Mouse (Mus musculus) hindbrain, embryonic 13.5 days (tissue): ENCODE results near the gene Ccdc110. TPM values are rescaled to one million over a fixed set of nuclear protein-coding genes. Genes with fewer than 3 reads are reported as not detected.

Experiments used
- ATAC-seq: fragments of 200-750 bp; cut with Nextera tagmentation; 2 replicates; pipeline ENCODE4 v1.8.0; 2017; ENCODE audit warnings: moderate TSS enrichment; ENCODE audit not compliant: low FRiP score
- H3K27ac ChIP-seq: fragments of 300-500 bp; sonication (generic); 2 replicates; pipeline ENCODE4 v1.5.1; 2015; ENCODE audit warnings: inconsistent platforms, mild to moderate bottlenecking, moderate library complexity
- H3K27me3 ChIP-seq: fragments of 300-500 bp; sonication (generic); 2 replicates; pipeline ENCODE4 v1.6.1; 2015; ENCODE audit warnings: mild to moderate bottlenecking, inconsistent platforms
- H3K36me3 ChIP-seq: fragments of 300-500 bp; sonication (generic); 2 replicates; pipeline ENCODE4 v1.6.1; 2015; ENCODE audit warnings: mild to moderate bottlenecking, inconsistent platforms
- H3K4me1 ChIP-seq: fragments of 300-500 bp; sonication (generic); replicated peaks from 2 replicates; pipeline ENCODE4 v1.6.1; 2015; ENCODE audit warnings: inconsistent platforms
- H3K4me2 ChIP-seq: fragments of 300-500 bp; sonication (generic); 2 replicates; pipeline ENCODE4 v1.6.1; 2015; ENCODE audit warnings: inconsistent platforms, mild to moderate bottlenecking, moderate library complexity
- H3K4me3 ChIP-seq: fragments of 300-500 bp; sonication (generic); 2 replicates; pipeline ENCODE4 v1.5.1; 2015; ENCODE audit warnings: mild to moderate bottlenecking, inconsistent platforms
- H3K9ac ChIP-seq: fragments of 300-500 bp; sonication (generic); 2 replicates; pipeline ENCODE4 v1.6.1; 2015; ENCODE audit warnings: mild to moderate bottlenecking, inconsistent platforms
- H3K9me3 ChIP-seq: fragments of 300-500 bp; sonication (generic); 2 replicates; pipeline ENCODE4 v1.6.1; 2016; ENCODE audit warnings: inconsistent platforms
- WGBS: fragments of 180-500 bp; shearing (Covaris S2); methylation state at CpG from one replicate; pipeline ENCODE4 v1.1.7; 2015; 5-methylcytosine and 5-hydroxymethylcytosine counted together
- polyA plus RNA-seq: library from polyadenylated mRNA; unstranded; fragments of >200 nt; fragmentation: Nextera tagmentation; extraction: Ambion mirVana; gene quantifications from 2 replicates; pipeline ENCODE4 v1.2.1, GENCODE M21; 2015

Gene Ccdc110
- polyA plus RNA-seq, 1 experiment from 2014 or later: 0.19 TPM

DNA sequence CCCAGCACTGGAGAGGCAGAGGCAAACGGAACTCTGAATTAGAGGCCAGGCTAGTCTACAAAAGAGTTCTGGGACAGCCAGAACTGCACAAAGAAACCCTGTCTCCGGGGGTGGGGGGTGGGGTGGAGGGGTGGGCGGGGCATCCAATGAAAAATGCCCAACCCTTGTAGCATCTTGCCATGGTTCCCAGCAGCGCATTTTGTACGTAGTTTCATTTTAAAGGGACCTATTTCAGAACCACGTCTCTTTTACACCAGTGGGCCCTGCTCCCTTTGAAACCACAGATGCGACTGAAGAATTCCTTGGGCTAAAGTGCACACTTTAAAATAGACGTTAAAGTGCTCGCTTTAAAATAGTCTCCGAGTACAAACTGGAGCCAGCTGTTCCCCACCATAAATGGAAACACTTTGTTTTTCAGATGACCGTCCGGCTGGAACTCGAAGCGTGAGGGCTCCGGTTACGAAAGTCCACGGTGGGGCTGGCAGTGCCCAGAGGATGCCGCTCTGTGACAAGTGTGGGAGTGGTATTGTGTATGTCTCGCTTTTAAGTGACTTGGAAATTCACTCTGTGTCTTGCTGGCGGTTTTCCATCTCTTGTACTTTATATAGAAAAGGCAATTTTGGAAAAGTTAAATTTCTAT, 17.3 kb upstream of the Ccdc110 start:
- Histone ChIP-seq H3K9ac (no peak overlapping the region), H3K4me3 (no peak overlapping the region), H3K4me2 (no peak overlapping the region), H3K36me3 (no peaks in the 10 kb centered on the region), H3K27ac (no peak overlapping the region), H3K9me3 (no peaks in the 10 kb centered on the region), H3K27me3 (no peaks in the 10 kb centered on the region), H3K4me1 (no peaks in the 10 kb centered on the region)
- 75% methylated on average over 20 of the region's 20 CpGs for WGBS
- ATAC-seq: no peak

DNA sequence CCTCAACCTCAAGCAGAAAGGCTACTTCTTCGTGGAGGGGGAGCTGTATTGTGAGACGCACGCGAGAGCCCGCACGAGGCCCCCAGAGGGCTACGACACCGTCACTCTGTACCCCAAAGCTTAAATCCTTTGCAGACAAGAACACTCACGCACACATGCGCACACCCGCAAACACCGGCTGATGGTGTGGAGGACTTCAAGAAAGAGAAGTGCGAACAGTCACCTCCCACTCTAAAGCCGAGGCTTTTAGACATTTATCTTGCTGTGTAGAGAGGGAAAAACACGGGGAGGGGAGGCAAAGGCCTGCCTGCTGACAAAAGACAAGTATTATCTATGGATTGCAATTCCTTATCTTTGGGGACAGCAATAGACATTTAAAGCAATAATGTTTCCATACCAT, 15.5 kb upstream of the Ccdc110 start:
- H3K4me3 ChIP-seq: no peak overlapping the region
- no peaks in the 10 kb centered on the region for H3K27me3 ChIP-seq
- 88% methylated on average over 15 of the region's 15 CpGs for WGBS
- no peaks in the 10 kb centered on the region for H3K4me1 ChIP-seq
- H3K4me2 ChIP-seq: no peak overlapping the region
- ATAC-seq: no peak
- H3K9ac ChIP-seq: no peak overlapping the region
- H3K36me3 ChIP-seq: no peaks in the 10 kb centered on the region
- H3K27ac ChIP-seq: no peak overlapping the region
- no peaks in the 10 kb centered on the region for H3K9me3 ChIP-seq

DNA sequence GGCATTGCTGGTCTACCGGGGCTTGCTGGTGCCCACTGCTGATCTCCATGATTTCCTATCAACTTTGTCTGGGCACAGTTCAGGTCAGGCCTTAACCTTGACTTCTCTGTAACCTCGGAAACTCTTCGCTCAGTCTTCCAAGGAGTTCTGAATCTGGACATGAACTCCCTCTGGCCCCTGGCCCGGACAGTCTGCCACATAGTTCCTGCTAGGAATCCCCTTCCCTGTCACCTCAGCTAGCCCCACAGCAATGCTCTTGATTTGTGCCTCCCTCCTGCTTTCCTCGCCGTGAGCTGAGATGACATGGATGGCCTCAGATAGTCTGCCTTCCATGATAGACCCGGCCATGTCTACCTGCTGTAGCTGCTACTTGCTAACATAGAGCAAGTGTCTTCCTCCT, 14.0 kb upstream of the Ccdc110 start:
- 93% methylated on average over 7 of the region's 7 CpGs for WGBS

DNA sequence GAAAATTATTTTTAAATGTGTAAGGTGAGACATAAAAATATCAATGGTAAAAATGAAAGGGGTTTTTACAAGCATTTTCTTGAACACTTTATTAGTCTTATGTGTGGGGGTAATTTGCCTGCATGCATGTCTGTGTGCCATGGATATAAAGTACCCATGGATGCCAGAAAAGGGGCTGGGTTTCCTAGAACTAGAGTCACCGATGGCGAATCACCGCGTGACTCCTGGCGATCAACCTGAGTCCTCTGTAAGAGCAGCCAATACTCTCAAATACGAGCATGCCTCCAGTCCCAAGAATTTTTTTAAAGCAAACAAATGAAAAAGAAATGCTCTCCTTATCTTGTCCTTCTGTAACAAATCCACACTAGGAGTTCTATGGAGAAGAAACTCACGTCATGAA, 12.3 kb upstream of the Ccdc110 start:
- no peaks in the 10 kb centered on the region for H3K36me3 ChIP-seq
- no peak overlapping the region for H3K4me2 ChIP-seq
- 97% methylated on average over 7 of the region's 7 CpGs for WGBS
- no peak overlapping the region for H3K9ac ChIP-seq
- no peaks in the 10 kb centered on the region for H3K9me3 ChIP-seq
- H3K4me1 ChIP-seq: no peaks in the 10 kb centered on the region
- H3K27ac ChIP-seq: no peak overlapping the region
- H3K4me3 ChIP-seq: no peak overlapping the region
- no peaks in the 10 kb centered on the region for H3K27me3 ChIP-seq
- no peak for ATAC-seq

More for the DNA sequence above, 14.0 kb upstream of the Ccdc110 start:
- H3K9ac ChIP-seq: no peak overlapping the region
- no peak overlapping the region for H3K27ac ChIP-seq
- ATAC-seq: no peak
- no peaks in the 10 kb centered on the region for H3K4me1 ChIP-seq
- no peak overlapping the region for H3K4me2 ChIP-seq
- no peak overlapping the region for H3K4me3 ChIP-seq
- no peaks in the 10 kb centered on the region for H3K36me3 ChIP-seq
- no peaks in the 10 kb centered on the region for H3K9me3 ChIP-seq
- no peaks in the 10 kb centered on the region for H3K27me3 ChIP-seq

DNA sequence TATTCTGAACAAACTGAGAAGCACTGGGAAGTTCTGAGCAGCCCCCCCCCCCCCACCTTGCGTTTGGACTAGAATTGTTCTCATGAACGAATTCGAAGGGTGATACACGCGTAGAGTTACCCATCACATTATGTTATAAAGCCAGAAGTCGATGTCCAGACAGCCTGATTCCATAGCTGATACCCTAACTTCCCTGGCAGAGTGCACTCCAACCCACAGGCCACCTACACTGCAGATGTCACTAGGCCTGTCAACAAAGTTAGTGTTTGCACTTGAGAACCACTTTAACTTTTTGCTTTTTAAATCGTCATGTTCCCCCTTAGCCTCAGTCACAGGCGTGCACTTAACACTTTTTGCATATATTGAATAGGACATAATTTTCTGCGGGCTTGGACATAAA, 2.6 kb downstream of the Ccdc110 start:
- Histone ChIP-seq H3K4me3 (no peak overlapping the region), H3K27ac (no peak overlapping the region), H3K9ac (no peak overlapping the region), H3K4me2 (no peak overlapping the region), H3K27me3 (0 out of 2 replicates have a peak, but pooled peaks cover 2% of the 10 kb centered on the region), H3K9me3 (no peaks in the 10 kb centered on the region), H3K36me3 (no peaks in the 10 kb centered on the region), H3K4me1 (peaks cover 8% of the 10 kb centered on the region; the same call in 1 of the 2 replicates)
- WGBS: 89% methylated on average over 9 of the region's 9 CpGs
- ATAC-seq: no peak

DNA sequence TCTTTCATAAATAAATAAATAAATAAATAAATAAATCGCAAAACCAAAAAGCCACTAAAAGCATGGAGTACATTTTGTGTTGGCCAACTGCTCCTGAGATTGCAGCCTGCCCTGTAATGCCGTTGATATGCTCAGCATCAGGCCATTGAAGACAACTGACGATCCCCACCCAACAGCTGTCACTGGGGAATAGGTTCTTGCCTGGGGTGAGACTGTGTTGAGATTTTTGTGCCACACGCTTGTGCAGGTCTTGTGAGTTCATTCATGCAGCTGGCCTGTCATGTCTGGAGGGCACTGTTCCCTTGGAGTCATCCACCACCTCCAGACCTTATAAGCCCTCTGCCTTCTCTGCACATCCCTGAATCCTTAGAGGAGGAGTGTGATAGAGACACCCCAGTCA, 11.9 kb downstream of the Ccdc110 start:
- Histone ChIP-seq H3K27ac (no peak overlapping the region), H3K27me3 (no peaks in the 10 kb centered on the region), H3K4me1 (no peaks in the 10 kb centered on the region), H3K9ac (no peak overlapping the region), H3K4me3 (no peak overlapping the region), H3K9me3 (no peaks in the 10 kb centered on the region), H3K4me2 (no peak overlapping the region), H3K36me3 (no peaks in the 10 kb centered on the region)
- no peak for ATAC-seq
- 91% methylated on average over 4 of the region's 4 CpGs for WGBS

DNA sequence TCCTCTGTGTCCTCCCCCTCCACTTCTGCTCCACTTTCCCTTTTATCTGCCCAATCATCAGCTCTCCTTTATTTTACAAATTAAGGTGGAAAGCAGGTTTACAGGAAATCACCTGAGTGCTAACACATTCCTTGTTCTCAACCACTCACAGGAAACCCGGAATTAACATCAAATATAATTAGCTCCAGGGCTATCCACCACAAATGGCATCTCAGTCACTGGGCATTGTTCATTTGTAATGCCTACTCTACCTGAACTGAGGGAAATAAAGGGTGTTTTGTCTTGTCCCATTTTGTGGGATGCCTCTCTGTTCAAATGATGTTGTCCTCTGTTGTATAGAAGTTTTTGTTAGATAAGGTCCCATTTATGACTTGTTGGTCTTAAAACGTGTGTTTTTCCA, 16.2 kb downstream of the Ccdc110 start:
- Histone ChIP-seq H3K36me3 (no peaks in the 10 kb centered on the region), H3K4me3 (no peak overlapping the region), H3K4me1 (no peaks in the 10 kb centered on the region), H3K9ac (no peak overlapping the region), H3K27ac (no peak overlapping the region), H3K9me3 (no peaks in the 10 kb centered on the region), H3K27me3 (no peaks in the 10 kb centered on the region), H3K4me2 (no peak overlapping the region)
- no peak for ATAC-seq
- WGBS: 61% methylated on average over 2 of the region's 2 CpGs

DNA sequence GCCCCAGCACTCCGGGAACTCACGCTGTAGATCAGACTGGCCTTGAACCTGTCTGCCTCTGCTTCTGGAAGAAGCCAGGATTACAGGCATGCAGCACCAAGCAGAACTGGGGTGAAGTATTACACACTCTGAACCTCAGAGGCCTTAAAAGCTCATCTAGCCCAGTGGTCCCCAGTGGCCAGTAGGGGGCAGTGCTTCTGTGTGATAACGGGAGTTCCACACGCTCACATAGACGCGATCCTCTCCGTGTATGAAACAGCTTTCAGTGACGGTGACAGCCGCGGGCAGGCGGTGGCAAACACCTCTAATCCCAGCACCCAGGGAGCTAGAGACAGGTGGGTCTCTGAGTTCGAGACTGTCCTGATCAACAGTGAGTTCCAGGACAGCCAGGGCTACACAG, 36.5 kb downstream of the Ccdc110 start:
- Histone ChIP-seq H3K9me3 (peaks cover 5% of the 10 kb centered on the region; the same call in 1 of the 2 replicates), H3K27ac (no peak overlapping the region), H3K4me1 (peaks cover 9% of the 10 kb centered on the region), H3K9ac (no peak overlapping the region), H3K36me3 (peaks cover 5% of the 10 kb centered on the region; the same call in 1 of the 2 replicates), H3K4me2 (no peak overlapping the region), H3K4me3 (no peak overlapping the region), H3K27me3 (no peaks in the 10 kb centered on the region)
- no peak for ATAC-seq
- WGBS: 97% methylated on average over 12 of the region's 12 CpGs

DNA sequence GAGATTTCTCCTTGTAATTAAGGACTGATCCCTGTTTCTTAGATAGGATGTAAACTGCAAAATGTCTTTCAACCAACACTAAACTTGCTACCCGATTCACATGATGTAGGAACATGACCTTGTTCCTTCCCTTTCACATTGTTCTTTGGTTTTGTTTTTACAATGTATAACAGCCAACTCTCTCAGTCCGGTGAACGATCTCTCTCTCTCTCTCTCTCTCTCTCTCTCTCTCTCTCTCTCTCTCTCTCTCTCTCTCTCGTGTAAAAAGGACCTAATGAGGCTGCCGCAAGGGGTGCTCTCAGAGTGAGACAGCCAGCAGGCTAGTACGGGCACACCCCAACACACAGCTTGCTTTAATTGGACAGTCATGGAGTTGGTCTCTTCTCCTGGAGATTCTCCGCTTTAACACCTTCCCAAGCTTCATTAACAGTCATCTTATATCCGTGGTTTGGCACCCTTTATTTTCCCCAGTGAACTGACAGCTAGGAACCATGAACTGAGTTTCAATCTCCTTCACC, 39.6 kb downstream of the Ccdc110 start:
- H3K4me2 ChIP-seq: 0 out of 2 replicates have a peak overlapping the region, but pooled peaks have one; percentile 67
- 75% methylated on average over 8 of the region's 8 CpGs for WGBS
- ATAC-seq: no peak
- H3K9me3 ChIP-seq: peaks cover 5% of the 10 kb centered on the region; the same call in 1 of the 2 replicates
- no peak overlapping the region for H3K27ac ChIP-seq
- 0 out of 2 replicates have a peak overlapping the region, but pooled peaks have one; percentile 65 for H3K4me3 ChIP-seq
- H3K36me3 ChIP-seq: peaks cover 15% of the 10 kb centered on the region
- H3K27me3 ChIP-seq: no peaks in the 10 kb centered on the region
- peak overlapping the region; percentile 76; the same call in 1 of the 2 replicates for H3K9ac ChIP-seq
- peaks cover 14% of the 10 kb centered on the region for H3K4me1 ChIP-seq

DNA sequence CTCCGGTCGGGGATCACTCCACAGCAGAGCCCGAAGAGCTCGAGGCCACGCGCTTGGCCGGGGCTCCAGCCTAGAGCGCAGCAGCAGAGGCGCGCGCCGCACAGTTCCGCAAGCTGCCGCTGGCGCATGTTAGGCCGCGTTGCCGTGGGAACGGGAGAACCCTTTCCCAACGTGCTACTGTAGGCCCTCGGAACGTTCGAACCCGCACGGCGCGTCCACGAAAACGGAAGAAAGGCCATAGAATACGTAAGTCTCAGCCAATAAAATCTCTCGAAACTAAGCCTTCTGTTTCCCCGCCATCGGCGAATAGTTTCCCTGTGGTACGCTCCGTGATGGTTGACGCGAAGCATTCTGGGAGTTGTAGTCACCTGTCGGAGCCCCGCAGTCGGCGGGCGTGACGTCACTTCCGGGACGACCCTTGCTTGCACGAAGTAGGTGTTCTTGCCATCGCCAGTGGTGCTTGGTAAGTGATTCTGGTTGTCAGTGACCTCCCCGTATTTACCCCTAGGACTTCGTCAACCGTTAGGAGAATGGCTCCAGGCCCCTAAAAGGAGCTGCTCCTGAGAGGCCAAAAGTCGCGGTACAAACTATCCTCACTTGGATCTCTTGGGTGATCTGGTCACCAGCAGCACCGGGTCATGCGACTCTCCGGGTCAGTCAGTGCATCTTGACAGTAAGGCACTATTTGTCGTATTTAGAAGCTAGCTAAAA, 40.9 kb downstream of the Ccdc110 start, which contains the start of the genes 1700029J07Rik and Ufsp2:
1700029J07Rik (minus strand) TSS at position 127 of the 711 bp plus-strand sequence.
Ufsp2 (plus strand) TSS at position 403 of the 711 bp plus-strand sequence.
- Histone ChIP-seq H3K36me3 (peaks cover 18% of the 10 kb centered on the region), H3K27me3 (no peaks in the 10 kb centered on the region), H3K9ac (peak within 1 kb of the TSS; percentile 77), H3K4me2 (peak within 1 kb of the TSS; percentile 67), H3K4me3 (peak within 1 kb of the TSS; percentile 65), H3K27ac (peak within 1 kb of the TSS; percentile 88), H3K9me3 (peaks cover 5% of the 10 kb centered on the region; the same call in 1 of the 2 replicates), H3K4me1 (peaks cover 14% of the 10 kb centered on the region)
- WGBS: 1% methylated on average over 57 of the region's 57 CpGs
- peak; percentile 99 for ATAC-seq

DNA sequence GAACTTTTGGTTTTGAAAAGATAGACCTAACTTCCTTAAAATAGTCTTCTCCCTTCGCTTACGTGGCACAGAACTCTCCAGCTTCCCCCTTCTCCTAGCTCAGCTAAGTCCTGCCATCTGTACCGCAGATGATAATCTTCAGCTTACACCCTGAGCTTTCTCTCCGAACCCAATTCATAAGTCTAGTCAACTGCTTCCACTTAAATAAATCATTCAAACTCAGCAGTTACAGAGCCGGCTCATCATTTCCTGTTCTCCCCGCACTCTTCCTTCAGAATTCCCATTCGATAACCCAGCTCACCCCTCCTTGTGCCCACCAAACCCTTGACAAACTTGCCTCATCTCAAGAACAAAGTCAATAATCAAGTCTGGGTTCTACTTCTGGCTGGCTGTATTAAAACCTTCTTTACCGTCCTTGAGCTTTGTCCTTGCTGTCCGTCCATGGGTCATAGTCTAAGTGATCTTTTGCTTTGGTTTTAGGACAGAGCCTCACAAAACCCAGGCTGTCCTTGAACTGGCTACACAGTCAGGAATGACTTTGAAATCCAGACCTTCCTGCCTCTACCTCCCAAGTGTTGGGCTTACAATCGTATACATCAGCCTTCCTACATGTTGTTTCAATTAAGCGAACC, 41.5 kb downstream of the Ccdc110 start:
- Histone ChIP-seq H3K4me1 (peaks cover 14% of the 10 kb centered on the region), H3K4me2 (peak overlapping the region; percentile 67), H3K9me3 (peaks cover under 1% of the 10 kb centered on the region; the same call in 1 of the 2 replicates), H3K9ac (peak overlapping the region; percentile 77), H3K4me3 (peak overlapping the region; percentile 65), H3K27ac (no peak overlapping the region), H3K27me3 (no peaks in the 10 kb centered on the region), H3K36me3 (peaks cover 19% of the 10 kb centered on the region)
- 84% methylated on average over 11 of the region's 11 CpGs for WGBS
- peak; percentile 9 for ATAC-seq

DNA sequence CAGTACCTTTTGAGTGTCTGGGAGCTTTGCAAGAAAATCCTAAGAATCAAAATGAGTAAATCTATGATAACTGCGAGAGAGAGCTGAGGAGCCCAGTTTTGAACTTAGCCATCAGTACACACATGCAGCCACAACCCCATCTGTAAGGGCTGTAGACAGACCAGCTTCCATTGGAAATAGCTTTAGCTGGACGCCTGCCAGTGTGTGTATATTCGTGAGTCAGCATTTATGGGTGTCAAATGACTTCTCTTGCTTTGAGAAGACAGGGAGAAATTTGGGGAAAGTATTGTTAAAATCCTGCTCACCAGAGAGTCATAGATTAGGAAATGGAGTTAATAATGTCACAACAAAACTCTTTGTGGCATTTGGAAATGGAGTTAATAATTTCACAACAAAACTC, 52.2 kb downstream of the Ccdc110 start:
- Histone ChIP-seq H3K4me2 (no peak overlapping the region), H3K4me3 (no peak overlapping the region), H3K9ac (no peak overlapping the region), H3K9me3 (no peaks in the 10 kb centered on the region), H3K4me1 (no peaks in the 10 kb centered on the region), H3K27me3 (no peaks in the 10 kb centered on the region), H3K27ac (no peak overlapping the region), H3K36me3 (peaks cover 35% of the 10 kb centered on the region)
- 85% methylated on average over 3 of the region's 3 CpGs for WGBS
- ATAC-seq: no peak
